Mouse (Mus musculus) small intestine, adult 2 months (tissue): ENCODE results near the gene Dydc2.

Experiments
- CTCF ChIP-seq: fragments of 200-500 bp; IDR thresholded peaks from 2 replicates; pipeline ENCODE4 v1.5.1; 2012; ENCODE audit warnings: low read depth, mild to moderate bottlenecking, control low read depth, inconsistent platforms, low read length, moderate library complexity, mixed read lengths; ENCODE audit not compliant: insufficient replicate concordance, insufficient read length; ENCODE audit errors: extremely low read depth
- POLR2A ChIP-seq: fragments of 200-500 bp; IDR thresholded peaks from 2 replicates; pipeline ENCODE4 v1.6.1; 2012; ENCODE audit warnings: low read depth, mild to moderate bottlenecking, control low read depth, inconsistent platforms, low read length, moderate library complexity

GRCm38 (mm10) chr14:41006263-41006662 is 62.7 kb downstream of the Dydc2 start:
- TF ChIP-seq CTCF: no peak
- TF ChIP-seq POLR2A: no peak
